Mouse (Mus musculus) kidney, postnatal 0 days (tissue): ENCODE results near the gene Btbd1. TPM values are rescaled to one million over a fixed set of nuclear protein-coding genes. Genes with fewer than 3 reads are reported as not detected.

Source experiments
- ATAC-seq: fragments of 200-750 bp; cut with Nextera tagmentation; replicated peaks from 2 replicates; pipeline ENCODE4 v1.8.0; 2017; ENCODE audit warnings: low read depth, moderate number of reproducible peaks, moderate TSS enrichment, moderate library complexity; ENCODE audit not compliant: low FRiP score
- DNase-seq: peaks from one replicate; pipeline ENCODE4 v3.0.0-alpha.2; 2016; ENCODE audit warnings: low spot score
- H3K27ac ChIP-seq: fragments of 300-500 bp; sonication (generic); 2 replicates; pipeline ENCODE4 v1.5.1; 2014; ENCODE audit warnings: mild to moderate bottlenecking
- H3K27me3 ChIP-seq: fragments of 300-500 bp; sonication (generic); 2 replicates; pipeline ENCODE4 v1.6.1; 2014; ENCODE audit warnings: low read length, mixed read lengths; ENCODE audit not compliant: insufficient read depth
- H3K36me3 ChIP-seq: fragments of 300-500 bp; sonication (generic); 2 replicates; pipeline ENCODE4 v1.6.1; 2014; ENCODE audit warnings: low read length, mixed read lengths; ENCODE audit not compliant: insufficient read depth
- H3K4me1 ChIP-seq: fragments of 300-500 bp; sonication (generic); replicated peaks from 2 replicates; pipeline ENCODE4 v1.6.1; 2014; ENCODE audit warnings: antibody characterized with exemption, low read length, mixed read lengths; ENCODE audit not compliant: insufficient read depth
- H3K4me2 ChIP-seq: fragments of 300-500 bp; sonication (generic); 2 replicates; pipeline ENCODE4 v1.6.1; 2014; ENCODE audit warnings: mild to moderate bottlenecking, low read length, moderate library complexity, mixed read lengths
- H3K4me3 ChIP-seq: fragments of 300-500 bp; sonication (generic); replicated peaks from 2 replicates; pipeline ENCODE4 v1.5.1; 2014; ENCODE audit warnings: low read depth, low read length
- H3K9ac ChIP-seq: fragments of 300-500 bp; sonication (generic); 2 replicates; pipeline ENCODE4 v1.6.1; 2014; ENCODE audit warnings: low read depth, low read length
- H3K9me3 ChIP-seq: fragments of 300-500 bp; sonication (generic); replicated peaks from 2 replicates; pipeline ENCODE4 v1.6.1; 2016; ENCODE audit warnings: low read length, inconsistent platforms, mixed read lengths
- CTCF ChIP-seq: IDR thresholded peaks from 2 replicates; pipeline ENCODE4 v1.5.1; 2016; ENCODE audit warnings: antibody characterized with exemption, low read depth, mild to moderate bottlenecking, moderate library complexity
- WGBS: fragments of 180-500 bp; shearing (Covaris S2); extraction: QIAGEN DNeasy Blood & Tissue Kit; methylation state at CpG from one replicate; pipeline ENCODE4 v1.1.7; 2014; 5-methylcytosine and 5-hydroxymethylcytosine counted together
- polyA plus RNA-seq: library from polyadenylated mRNA; unstranded; fragments of >200 nt; fragmentation: Nextera tagmentation; extraction: Ambion mirVana; gene quantifications from 2 replicates; pipeline ENCODE4 v1.2.1, GENCODE M21; 2015

The Btbd1 gene
- polyA plus RNA-seq = 71.1 and 76.5 TPM in 2 replicates

DNA sequence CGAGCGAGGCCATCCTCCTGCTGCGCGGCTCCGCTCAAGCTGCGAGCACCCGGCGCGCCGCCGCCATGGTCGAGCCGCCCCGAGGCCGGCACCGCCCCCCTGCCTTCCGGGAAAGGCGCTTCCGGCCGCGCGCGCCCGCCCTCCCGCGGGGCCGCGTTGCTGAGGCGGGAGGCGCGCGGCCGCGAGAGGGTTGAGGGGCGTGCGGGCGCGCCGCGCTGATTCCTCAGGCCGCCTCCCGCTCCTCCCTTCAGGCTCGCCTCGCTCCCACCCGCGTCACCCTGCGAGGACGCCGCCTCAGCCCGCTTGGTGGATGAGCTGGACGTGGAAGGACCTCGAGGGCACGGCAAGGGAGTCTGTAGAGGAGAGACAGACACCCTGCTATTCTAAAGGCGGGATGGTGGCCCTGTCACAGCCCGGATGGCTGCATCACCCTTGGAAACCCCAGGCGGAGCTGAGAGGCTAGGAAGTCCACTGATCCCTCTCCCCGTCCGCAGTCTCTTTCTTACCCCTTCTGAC is at the start of gene Btbd1:
Gene Btbd1 (minus strand): TSS at position 53 of the 516 bp plus-strand sequence.
- ATAC-seq = peak; percentile 94
- no peak for TF ChIP-seq CTCF
- H3K4me3 ChIP-seq = peak within 1 kb of the TSS; percentile 85
- peak within 1 kb of the TSS; percentile 94 for H3K27ac ChIP-seq
- DNase-seq = peak; percentile 94
- H3K27me3 ChIP-seq = no peaks in the 10 kb centered on the region
- H3K4me2 ChIP-seq = peak within 1 kb of the TSS; percentile 86
- H3K36me3 ChIP-seq = no peaks in the 10 kb centered on the region
- under 1% methylated on average over 56 of the region's 58 CpGs for WGBS
- no peaks in the 10 kb centered on the region for H3K9me3 ChIP-seq
- peak within 1 kb of the TSS; percentile 89 for H3K9ac ChIP-seq
- peaks cover 23% of the 10 kb centered on the region for H3K4me1 ChIP-seq

DNA sequence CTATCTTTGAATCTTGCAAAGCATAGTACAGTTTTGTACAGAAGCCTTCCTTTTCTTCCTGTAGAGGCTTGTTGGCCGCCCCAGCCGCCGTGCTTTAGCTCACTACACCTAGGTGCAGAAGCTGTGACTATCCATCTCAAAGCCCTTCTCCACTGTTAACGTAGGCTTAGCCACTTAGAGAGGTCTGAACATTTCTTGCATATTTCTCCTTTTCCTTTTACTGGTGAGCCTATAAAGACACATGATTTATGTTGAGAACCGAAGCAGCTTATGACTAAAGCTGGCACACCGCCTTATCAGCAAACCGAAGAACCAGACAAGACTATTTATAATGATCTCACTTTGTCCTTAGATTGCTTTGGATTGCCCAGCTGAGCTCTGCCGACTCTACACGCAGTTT is 46.1 kb upstream of the Btbd1 start:
- no peak for TF ChIP-seq CTCF
- ATAC-seq (no peak), DNase-seq (peak; percentile 39)
- Histone ChIP-seq H3K4me1 (no peaks in the 10 kb centered on the region), H3K4me2 (no peak overlapping the region), H3K9me3 (no peaks in the 10 kb centered on the region), H3K4me3 (no peak overlapping the region), H3K27me3 (no peaks in the 10 kb centered on the region), H3K27ac (no peak overlapping the region), H3K36me3 (no peaks in the 10 kb centered on the region), H3K9ac (no peak overlapping the region)
- 58% methylated on average over 9 of the region's 9 CpGs for WGBS

DNA sequence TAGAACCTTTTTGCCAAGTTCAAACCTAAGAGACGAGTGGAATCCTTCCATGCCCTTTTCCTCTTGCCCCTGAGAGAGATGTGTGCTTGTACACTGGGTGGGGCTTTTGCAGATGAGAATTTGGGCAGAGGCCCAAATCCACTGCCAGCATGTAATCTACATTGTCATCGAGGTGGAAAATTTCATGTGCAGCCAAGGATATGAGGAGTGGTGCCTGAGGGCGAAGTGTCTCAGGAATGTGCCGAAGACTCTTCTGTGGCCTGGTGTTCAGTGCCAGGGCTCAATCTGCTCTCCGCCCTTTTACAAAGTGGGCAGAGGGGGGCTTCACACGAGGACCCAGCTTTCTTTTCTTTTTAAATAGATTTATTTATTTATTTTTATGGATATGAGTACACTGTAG is 45.4 kb upstream of the Btbd1 start:
- TF ChIP-seq CTCF = no peak
- no peak overlapping the region for H3K4me3 ChIP-seq
- no peak overlapping the region for H3K27ac ChIP-seq
- no peaks in the 10 kb centered on the region for H3K36me3 ChIP-seq
- 68% methylated on average over 6 of the region's 6 CpGs for WGBS
- H3K4me2 ChIP-seq = no peak overlapping the region
- no peak for DNase-seq
- H3K9me3 ChIP-seq = no peaks in the 10 kb centered on the region
- no peaks in the 10 kb centered on the region for H3K4me1 ChIP-seq
- no peak overlapping the region for H3K9ac ChIP-seq
- ATAC-seq = no peak
- H3K27me3 ChIP-seq = no peaks in the 10 kb centered on the region

DNA sequence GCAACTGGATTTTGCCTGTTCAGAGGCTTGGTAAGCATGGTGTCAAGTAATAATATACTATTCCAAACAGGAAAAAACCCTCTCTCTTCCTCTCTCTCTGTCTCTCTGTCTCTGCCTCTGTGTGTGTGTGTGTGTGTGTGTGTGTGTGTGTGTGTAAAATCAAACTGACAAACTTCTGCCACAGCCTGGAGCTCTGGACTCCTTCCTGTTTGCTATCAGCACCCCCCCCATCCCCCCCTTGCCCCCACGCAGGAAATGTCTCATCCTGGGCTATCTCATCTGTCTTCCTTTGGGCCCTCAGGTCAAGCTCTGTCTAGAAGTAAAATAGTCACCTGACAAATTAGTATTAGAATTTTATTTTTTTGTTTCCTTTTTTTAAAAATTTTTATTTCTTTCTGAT is 44.6 kb upstream of the Btbd1 start:
- no peaks in the 10 kb centered on the region for H3K4me1 ChIP-seq
- no peak overlapping the region for H3K9ac ChIP-seq
- no peak for ATAC-seq

DNA sequence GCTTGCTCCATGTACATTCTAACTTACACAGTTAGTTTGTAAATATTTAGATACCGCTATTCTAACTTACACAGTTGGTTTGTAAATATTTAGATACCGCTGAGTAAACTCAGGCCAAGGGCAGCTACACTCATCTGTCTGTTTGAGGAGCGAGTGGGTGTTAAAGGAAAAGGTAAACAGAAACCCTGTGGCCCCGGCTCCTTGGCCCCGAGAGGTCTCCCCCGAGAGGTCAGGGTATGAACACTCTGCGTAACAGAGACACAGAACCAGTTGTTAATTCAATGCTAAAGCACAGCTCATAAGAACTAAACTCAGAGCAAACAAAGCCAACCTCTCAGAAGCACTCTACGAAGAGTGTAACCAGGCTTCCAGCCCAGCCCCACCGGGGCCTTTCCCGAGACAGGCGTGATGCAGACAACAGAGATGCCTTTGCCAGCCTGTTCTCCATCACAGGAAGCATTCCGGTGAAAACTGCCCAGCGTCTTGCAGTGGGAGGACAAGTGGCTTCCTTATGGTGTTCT is 43.3 kb upstream of the Btbd1 start:
- DNase-seq (no peak), ATAC-seq (no peak)
- Histone ChIP-seq H3K9me3 (no peaks in the 10 kb centered on the region), H3K9ac (no peak overlapping the region), H3K27me3 (no peaks in the 10 kb centered on the region), H3K27ac (no peak overlapping the region), H3K36me3 (no peaks in the 10 kb centered on the region; the same call in 1 of the 2 replicates), H3K4me2 (no peak overlapping the region), H3K4me3 (no peak overlapping the region), H3K4me1 (no peaks in the 10 kb centered on the region)
- TF ChIP-seq CTCF = no peak
- whole genome bisulfite sequencing = 50% methylated on average over 13 of the region's 13 CpGs

More for the DNA sequence above, 44.6 kb upstream of the Btbd1 start:
- no peak overlapping the region for H3K4me2 ChIP-seq
- 33% methylated on average over 1 of the region's 1 CpGs for WGBS
- no peak overlapping the region for H3K4me3 ChIP-seq
- no peaks in the 10 kb centered on the region for H3K9me3 ChIP-seq
- no peak for DNase-seq
- no peak overlapping the region for H3K27ac ChIP-seq
- H3K27me3 ChIP-seq = no peaks in the 10 kb centered on the region
- H3K36me3 ChIP-seq = no peaks in the 10 kb centered on the region; the same call in 1 of the 2 replicates
- no peak for TF ChIP-seq CTCF

DNA sequence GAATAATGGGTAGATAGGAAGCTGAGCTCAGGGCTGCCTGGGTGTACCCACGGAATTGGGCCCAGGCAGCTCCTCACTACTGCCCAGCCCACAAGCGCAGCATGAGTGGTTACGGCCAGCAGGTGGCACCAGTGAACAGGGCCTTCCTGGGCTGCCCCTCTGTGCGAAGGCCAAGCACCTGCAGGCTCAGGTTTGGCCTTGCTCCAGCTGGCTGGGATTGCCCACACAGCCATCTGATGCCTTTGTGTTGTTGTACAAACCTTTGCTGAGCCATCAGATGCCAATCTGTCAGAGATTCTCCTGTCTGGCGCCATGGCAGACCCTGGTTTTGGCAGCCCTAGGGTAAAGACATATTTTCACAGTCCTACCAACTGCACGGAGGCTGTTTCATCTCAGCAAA is 38.9 kb upstream of the Btbd1 start:
- no peak overlapping the region for H3K9ac ChIP-seq
- no peaks in the 10 kb centered on the region; the same call in 1 of the 2 replicates for H3K36me3 ChIP-seq
- H3K4me3 ChIP-seq = no peak overlapping the region
- ATAC-seq (peak; percentile 77; the same call in 1 of the 2 replicates), DNase-seq (peak; percentile 85)
- no peaks in the 10 kb centered on the region for H3K9me3 ChIP-seq
- H3K27ac ChIP-seq = no peak overlapping the region
- H3K27me3 ChIP-seq = no peaks in the 10 kb centered on the region
- no peak overlapping the region for H3K4me2 ChIP-seq
- H3K4me1 ChIP-seq = no peaks in the 10 kb centered on the region
- 36% methylated on average over 6 of the region's 6 CpGs for WGBS
- TF ChIP-seq CTCF = peak; percentile 92
